Mouse (Mus musculus): ENCODE measurements at regions not wholly inside any gene's neighbourhood (a gene's known extent, or its start where the extent isn't known, plus 50 kb on each side); places are given as distances from the start of the nearest gene placed in this dataset.

DNA sequence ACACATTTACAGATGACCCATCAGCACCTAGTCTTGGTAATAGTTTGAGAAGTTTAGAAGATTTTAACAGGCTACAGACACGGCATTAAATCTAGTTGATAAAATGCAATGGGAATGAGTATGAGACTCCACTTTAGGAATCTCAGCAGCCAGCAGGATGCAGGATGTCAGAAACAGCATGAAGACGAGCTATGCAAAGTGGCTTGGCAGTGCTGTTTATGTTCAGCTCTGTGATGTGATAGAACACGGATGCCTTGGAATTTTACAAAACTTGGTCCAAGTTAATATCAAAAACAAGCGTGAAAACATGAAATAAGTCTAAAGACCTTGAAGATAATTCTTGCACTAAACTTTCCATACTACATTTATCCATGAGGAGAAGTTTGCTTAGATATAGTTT, 193.0 kb downstream of the Pou4f1 start:
- TF ChIP-seq CTCF (IDR thresholded peaks at IDR 0.05; ENCODE audit: control insufficient read depth, insufficient read depth, low read length) (no peak), POLR2A (IDR thresholded peaks at IDR 0.05; ENCODE audit: borderline replicate concordance, control insufficient read depth, low read depth, low read length) (no peak)
- no peaks in the 10 kb centered on the region for H3K4me1 ChIP-seq (ENCODE audit: control insufficient read depth, insufficient read depth, low read length)
- H3K4me3 ChIP-seq (replicated peaks; ENCODE audit: control insufficient read depth, low read depth, low read length), result no peak overlapping the region
- no peak overlapping the region for H3K27ac ChIP-seq (ENCODE audit: control insufficient read depth, insufficient read depth, low read depth, low read length, poor library complexity)
- WGBS, result 74% methylated on average over 4 of the region's 4 CpGs

DNA sequence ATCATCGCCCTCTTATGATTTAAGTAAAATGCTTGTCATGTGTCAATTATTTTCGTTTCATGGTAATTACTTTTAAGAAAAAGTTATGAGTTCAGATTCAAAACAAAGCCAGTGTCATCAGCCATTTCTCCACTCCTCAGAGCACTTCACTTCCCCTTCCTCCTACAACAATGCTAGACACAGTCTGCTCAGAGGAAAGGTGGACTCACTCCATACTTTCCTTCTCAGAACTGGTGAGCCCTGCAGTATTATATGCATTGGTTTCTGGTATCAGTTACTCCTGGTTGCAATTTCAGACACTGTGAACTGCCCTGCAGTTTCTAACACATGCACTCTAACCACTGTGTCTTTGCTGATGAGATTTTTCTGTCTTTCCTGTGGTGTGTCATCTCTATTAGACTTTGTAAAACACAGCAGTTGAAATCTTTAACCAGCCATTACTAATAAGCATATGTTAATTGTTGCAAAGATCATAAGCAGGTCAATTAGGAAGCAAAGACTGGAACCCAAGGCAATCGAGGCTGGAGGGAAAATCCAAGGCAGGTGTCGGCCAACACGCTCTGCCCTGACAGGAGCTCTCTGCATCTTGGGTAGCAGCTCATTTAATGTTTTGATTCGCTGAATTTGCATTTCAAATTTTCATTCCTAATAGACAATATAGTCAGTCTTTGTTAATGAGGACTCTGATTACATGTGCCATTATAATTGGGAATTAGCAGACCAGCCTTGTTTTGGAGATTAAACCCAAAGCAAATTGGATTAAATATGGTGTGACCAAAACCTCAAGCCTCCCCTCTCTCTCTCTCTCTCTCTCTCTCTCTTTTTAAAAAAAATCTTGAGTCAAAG, 202.7 kb downstream of the Pou4f1 start:
- no peak overlapping the region for H3K4me3 ChIP-seq (replicated peaks; ENCODE audit: control insufficient read depth, low read depth, low read length)
- TF ChIP-seq POLR2A (IDR thresholded peaks at IDR 0.05; ENCODE audit: borderline replicate concordance, control insufficient read depth, low read depth, low read length), result no peak
- no peak for TF ChIP-seq CTCF (IDR thresholded peaks at IDR 0.05; ENCODE audit: control insufficient read depth, insufficient read depth, low read length)
- H3K4me1 ChIP-seq (ENCODE audit: control insufficient read depth, insufficient read depth, low read length), result no peaks in the 10 kb centered on the region
- no peak overlapping the region for H3K27ac ChIP-seq (ENCODE audit: control insufficient read depth, insufficient read depth, low read depth, low read length, poor library complexity)
- WGBS, result 67% methylated on average over 6 of the region's 6 CpGs

DNA sequence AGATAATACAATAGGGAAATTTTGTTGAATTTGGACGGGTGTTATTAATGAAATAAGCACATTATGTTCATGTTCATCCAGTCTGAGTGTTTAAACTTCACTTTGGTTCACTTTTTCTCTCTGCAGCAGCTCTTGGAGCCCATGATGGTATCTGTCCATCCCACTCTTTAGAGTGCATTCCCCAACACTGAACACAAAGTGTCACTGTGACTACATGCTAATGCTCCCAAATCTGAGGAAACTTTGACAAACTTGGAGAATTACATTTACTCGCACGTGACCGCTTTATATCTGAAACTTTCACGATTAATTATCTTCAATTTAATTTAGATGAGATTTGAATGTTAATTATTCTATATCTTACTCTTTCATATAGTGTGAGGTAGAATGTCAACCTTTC, 250.8 kb downstream of the Pou4f1 start:
- Histone ChIP-seq H3K27ac (ENCODE audit: control insufficient read depth, insufficient read depth, low read depth, low read length, poor library complexity) (no peak overlapping the region), H3K4me1 (ENCODE audit: control insufficient read depth, insufficient read depth, low read length) (no peaks in the 10 kb centered on the region), H3K4me3 (replicated peaks; ENCODE audit: control insufficient read depth, low read depth, low read length) (no peak overlapping the region)
- TF ChIP-seq POLR2A (IDR thresholded peaks at IDR 0.05; ENCODE audit: borderline replicate concordance, control insufficient read depth, low read depth, low read length) (no peak), CTCF (IDR thresholded peaks at IDR 0.05; ENCODE audit: control insufficient read depth, insufficient read depth, low read length) (no peak)
- 79% methylated on average over 5 of the region's 5 CpGs for WGBS

DNA sequence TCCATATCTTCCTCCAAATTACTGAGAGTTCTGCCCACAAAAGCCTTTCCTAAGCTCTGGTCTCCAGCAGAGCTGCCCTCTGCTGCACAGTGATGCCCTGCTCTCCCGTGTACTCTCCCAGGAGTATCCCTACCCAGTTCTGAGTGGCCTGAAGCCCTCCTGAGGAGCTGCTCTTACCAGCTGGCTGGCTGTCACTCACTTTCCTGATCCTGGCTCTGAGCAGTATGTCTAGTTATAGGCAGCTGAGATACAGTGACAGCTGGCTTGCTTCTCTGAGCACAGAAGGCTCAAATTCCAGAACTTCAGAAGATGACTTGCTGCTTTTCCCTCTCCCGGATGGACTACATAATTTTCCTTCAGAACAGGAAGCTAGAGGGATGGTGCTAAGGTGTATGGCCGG, 257.1 kb downstream of the Pou4f1 start:
- no peak for TF ChIP-seq CTCF (IDR thresholded peaks at IDR 0.05; ENCODE audit: control insufficient read depth, insufficient read depth, low read length)
- TF ChIP-seq POLR2A (IDR thresholded peaks at IDR 0.05; ENCODE audit: borderline replicate concordance, control insufficient read depth, low read depth, low read length), result no peak
- 67% methylated on average over 3 of the region's 3 CpGs for WGBS
- H3K4me1 ChIP-seq (ENCODE audit: control insufficient read depth, insufficient read depth, low read length), result no peaks in the 10 kb centered on the region
- no peak overlapping the region for H3K27ac ChIP-seq (ENCODE audit: control insufficient read depth, insufficient read depth, low read depth, low read length, poor library complexity)
- no peak overlapping the region for H3K4me3 ChIP-seq (replicated peaks; ENCODE audit: control insufficient read depth, low read depth, low read length)

DNA sequence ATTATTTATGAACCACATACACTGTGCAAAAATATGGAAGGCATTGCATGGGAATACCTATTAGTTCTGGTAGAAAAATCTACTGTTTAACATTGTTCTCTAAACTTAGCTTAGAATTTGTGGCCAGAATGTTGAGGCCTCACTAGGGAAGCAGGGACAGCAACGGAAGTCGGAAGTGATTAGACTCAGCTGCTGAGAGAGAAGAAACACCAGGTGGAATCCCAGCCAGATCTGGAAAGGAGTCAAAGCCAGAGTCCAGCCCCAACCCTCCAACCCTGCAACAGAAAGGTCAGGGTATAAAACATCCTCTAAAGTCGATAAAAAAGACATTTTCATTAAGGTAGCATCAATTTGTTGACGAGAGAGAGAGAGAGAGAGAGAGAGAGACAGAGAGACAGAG, 258.9 kb downstream of the Pou4f1 start:
- Histone ChIP-seq H3K27ac (ENCODE audit: control insufficient read depth, insufficient read depth, low read depth, low read length, poor library complexity) (no peak overlapping the region), H3K4me3 (replicated peaks; ENCODE audit: control insufficient read depth, low read depth, low read length) (no peak overlapping the region), H3K4me1 (ENCODE audit: control insufficient read depth, insufficient read depth, low read length) (no peaks in the 10 kb centered on the region)
- WGBS, result 71% methylated on average over 4 of the region's 4 CpGs
- TF ChIP-seq POLR2A (IDR thresholded peaks at IDR 0.05; ENCODE audit: borderline replicate concordance, control insufficient read depth, low read depth, low read length) (no peak), CTCF (IDR thresholded peaks at IDR 0.05; ENCODE audit: control insufficient read depth, insufficient read depth, low read length) (no peak)

DNA sequence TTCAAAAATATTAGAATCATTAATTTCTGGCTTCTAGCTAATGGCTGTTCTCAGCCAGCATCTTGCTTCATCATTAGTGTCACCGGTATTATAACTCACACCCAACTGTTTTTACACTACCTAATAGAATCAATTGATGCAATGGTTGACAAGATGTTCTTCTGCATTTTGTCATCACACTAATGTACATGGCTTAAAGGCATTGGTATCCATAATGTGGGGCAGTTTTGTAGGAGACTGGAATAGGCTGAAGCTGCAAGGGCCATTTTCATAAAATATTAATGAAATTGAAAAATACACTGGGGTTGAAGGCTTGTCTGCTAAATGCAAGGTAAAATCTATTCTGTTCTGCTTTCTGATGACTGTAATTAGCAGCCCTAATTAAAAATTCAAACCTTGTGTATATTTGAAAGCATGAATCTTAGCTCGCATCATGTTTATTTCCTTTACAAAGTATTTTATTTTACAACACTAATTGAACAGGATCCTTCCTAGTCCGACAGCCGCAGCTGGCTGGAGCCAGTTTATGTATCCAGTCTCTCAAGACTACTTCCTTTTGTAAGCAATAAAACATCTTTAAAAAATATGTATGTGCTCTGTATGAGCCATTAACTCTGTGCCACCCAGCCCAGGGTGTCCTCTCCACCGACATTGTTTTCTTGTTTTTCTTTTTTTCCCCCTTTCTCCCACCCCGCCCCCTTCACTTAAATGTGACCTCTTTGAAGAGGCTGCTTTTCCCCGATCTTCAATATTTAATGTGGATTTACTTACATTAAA, 259.6 kb downstream of the Pou4f1 start:
- Histone ChIP-seq H3K4me3 (replicated peaks; ENCODE audit: control insufficient read depth, low read depth, low read length) (no peak overlapping the region), H3K4me1 (ENCODE audit: control insufficient read depth, insufficient read depth, low read length) (no peaks in the 10 kb centered on the region)
- WGBS, result 67% methylated on average over 7 of the region's 7 CpGs

DNA sequence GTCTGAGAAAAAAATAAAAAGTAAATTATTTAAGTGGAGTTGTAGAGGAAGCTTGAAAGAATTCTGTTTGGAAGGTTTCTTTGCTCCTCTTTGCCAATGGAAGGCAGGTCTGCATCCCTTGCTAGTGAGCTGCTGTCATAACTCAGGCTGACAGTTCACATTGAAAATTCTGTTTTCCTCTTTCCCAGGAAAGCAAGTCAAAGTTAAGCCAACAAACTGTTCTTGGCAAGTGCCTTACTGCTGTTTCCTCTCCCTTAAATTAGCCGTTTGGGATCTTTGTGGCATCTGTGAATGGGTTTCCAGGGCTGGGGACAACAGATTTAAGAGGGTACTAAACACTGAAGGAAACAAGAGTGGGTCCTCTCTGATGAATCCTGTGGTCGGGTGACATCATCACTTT, 261.2 kb downstream of the Pou4f1 start:
- Histone ChIP-seq H3K4me3 (replicated peaks; ENCODE audit: control insufficient read depth, low read depth, low read length) (no peak overlapping the region), H3K27ac (ENCODE audit: control insufficient read depth, insufficient read depth, low read depth, low read length, poor library complexity) (no peak overlapping the region), H3K4me1 (ENCODE audit: control insufficient read depth, insufficient read depth, low read length) (no peaks in the 10 kb centered on the region)
- 31% methylated on average over 2 of the region's 2 CpGs for WGBS
- no peak for TF ChIP-seq CTCF (IDR thresholded peaks at IDR 0.05; ENCODE audit: control insufficient read depth, insufficient read depth, low read length)

More for the DNA sequence above, 259.6 kb downstream of the Pou4f1 start:
- TF ChIP-seq POLR2A (IDR thresholded peaks at IDR 0.05; ENCODE audit: borderline replicate concordance, control insufficient read depth, low read depth, low read length), result no peak
- no peak for TF ChIP-seq CTCF (IDR thresholded peaks at IDR 0.05; ENCODE audit: control insufficient read depth, insufficient read depth, low read length)
- H3K27ac ChIP-seq (ENCODE audit: control insufficient read depth, insufficient read depth, low read depth, low read length, poor library complexity), result no peak overlapping the region

DNA sequence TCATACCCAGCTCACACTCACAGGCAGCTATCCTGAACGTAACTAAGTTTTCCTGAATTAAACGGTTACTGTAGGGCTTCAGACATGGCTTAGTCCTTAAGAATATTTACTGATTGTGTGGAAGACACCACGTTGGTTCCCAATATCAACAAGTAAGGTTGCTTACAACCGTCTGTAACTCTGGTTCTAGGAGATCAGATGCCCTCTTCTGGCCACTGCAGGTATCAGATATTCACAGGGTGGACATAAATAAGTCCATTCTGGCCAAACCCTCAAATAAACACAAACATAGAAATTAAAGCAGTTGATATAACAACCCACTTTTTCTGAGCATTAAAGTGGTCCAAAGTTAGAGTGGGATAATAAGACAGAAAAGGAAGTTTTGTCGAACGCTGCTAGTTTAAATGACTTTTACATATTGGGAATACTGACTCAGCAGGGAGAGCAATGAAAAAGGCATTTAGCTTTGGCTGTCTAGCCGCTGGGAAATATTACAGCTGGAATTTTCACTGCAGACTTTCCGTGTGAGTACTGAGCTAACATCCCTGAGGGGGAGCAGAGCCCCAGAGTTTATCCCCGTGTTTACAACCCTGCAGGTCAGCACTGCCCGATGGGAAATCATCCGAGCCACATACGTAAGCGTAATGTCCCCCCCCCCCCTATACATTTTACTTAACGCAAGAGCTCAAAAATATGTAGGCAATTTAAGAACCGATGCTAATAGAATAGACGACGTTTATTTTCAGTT, 264.4 kb downstream of the Pou4f1 start:
- H3K4me1 ChIP-seq (ENCODE audit: control insufficient read depth, insufficient read depth, low read length), result no peaks in the 10 kb centered on the region
- no peak overlapping the region for H3K4me3 ChIP-seq (replicated peaks; ENCODE audit: control insufficient read depth, low read depth, low read length)
- WGBS, result 75% methylated on average over 17 of the region's 17 CpGs
- H3K27ac ChIP-seq (ENCODE audit: control insufficient read depth, insufficient read depth, low read depth, low read length, poor library complexity), result no peak overlapping the region
- no peak for TF ChIP-seq CTCF (IDR thresholded peaks at IDR 0.05; ENCODE audit: control insufficient read depth, insufficient read depth, low read length)

Data from bone marrow, adult 2 months (tissue).